Mouse (Mus musculus) heart, embryonic 11.5 days (tissue): ENCODE data around the gene Rnf222. TPM values are rescaled to one million over a fixed set of nuclear protein-coding genes. Genes with fewer than 3 reads are reported as not detected.

Source experiments
- ATAC-seq: fragments of 200-750 bp; cut with Nextera tagmentation; replicated peaks from 2 replicates; pipeline ENCODE4 v1.8.0; 2017; ENCODE audit warnings: moderate library complexity; ENCODE audit not compliant: insufficient number of reproducible peaks, low FRiP score, low TSS enrichment
- H3K27ac ChIP-seq: fragments of 300-500 bp; sonication (generic); 2 replicates; pipeline ENCODE4 v1.5.1; 2014; ENCODE audit warnings: mild to moderate bottlenecking, low read depth, low read length
- H3K27me3 ChIP-seq: fragments of 300-500 bp; sonication (generic); 2 replicates; pipeline ENCODE4 v1.6.1; 2014; ENCODE audit warnings: mild to moderate bottlenecking, low read length, mixed read lengths; ENCODE audit not compliant: control insufficient read depth, insufficient read depth
- H3K36me3 ChIP-seq: fragments of 300-500 bp; sonication (generic); 2 replicates; pipeline ENCODE4 v1.6.1; 2014; ENCODE audit warnings: mild to moderate bottlenecking, low read length, moderate library complexity, mixed read lengths; ENCODE audit not compliant: control insufficient read depth, insufficient read depth
- H3K4me1 ChIP-seq: fragments of 300-500 bp; sonication (generic); 2 replicates; pipeline ENCODE4 v1.6.1; 2014; ENCODE audit warnings: low read length; ENCODE audit not compliant: control insufficient read depth, insufficient read depth
- H3K4me2 ChIP-seq: fragments of 300-500 bp; sonication (generic); 2 replicates; pipeline ENCODE4 v1.6.1; 2014; ENCODE audit warnings: mild to moderate bottlenecking, moderate library complexity
- H3K4me3 ChIP-seq: fragments of 300-500 bp; sonication (generic); 2 replicates; pipeline ENCODE4 v1.5.1; 2014; ENCODE audit warnings: low read depth, low read length
- H3K9ac ChIP-seq: fragments of 300-500 bp; sonication (generic); 2 replicates; pipeline ENCODE4 v1.6.1; 2014; ENCODE audit warnings: mild to moderate bottlenecking, low read depth, low read length, moderate library complexity
- H3K9me3 ChIP-seq: fragments of 300-500 bp; sonication (generic); replicated peaks from 2 replicates; pipeline ENCODE4 v1.6.1; 2016; ENCODE audit warnings: low read length; ENCODE audit not compliant: control insufficient read depth
- WGBS: fragments of 180-500 bp; shearing (Covaris S2); extraction: QIAGEN DNeasy Blood & Tissue Kit; methylation state at CpG from one replicate; pipeline ENCODE4 v1.1.7; 2014; ENCODE audit not compliant: insufficient replicate concordance; 5-methylcytosine and 5-hydroxymethylcytosine counted together
- polyA plus RNA-seq: library from polyadenylated mRNA; unstranded; fragments of >200 nt; fragmentation: Nextera tagmentation; extraction: Ambion mirVana; gene quantifications from 2 replicates; pipeline ENCODE4 v1.2.1, GENCODE M21; 2014

Rnf222 gene
- polyA plus RNA-seq, 1 experiment from 2014 or later = 0.11 TPM

DNA sequence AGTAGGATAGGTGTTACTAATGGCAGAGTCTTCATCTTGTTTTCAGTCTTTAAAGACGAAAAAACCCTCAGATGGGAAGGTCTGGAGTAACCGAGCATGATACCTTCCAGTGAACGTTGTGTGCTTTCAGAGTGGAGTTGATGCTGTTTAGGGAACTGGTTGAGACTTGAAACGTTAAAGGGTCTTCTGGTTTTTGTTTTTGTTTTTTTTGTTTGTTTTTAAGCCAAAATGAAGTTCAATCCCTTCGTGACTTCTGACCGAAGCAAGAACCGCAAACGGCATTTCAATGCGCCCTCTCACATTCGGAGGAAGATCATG is 13.7 kb downstream of the Rnf222 start:
- 2% methylated on average over 10 of the region's 10 CpGs for WGBS
- peaks cover 7% of the 10 kb centered on the region; the same call in 1 of the 2 replicates for H3K4me1 ChIP-seq
- ATAC-seq = no peak

DNA sequence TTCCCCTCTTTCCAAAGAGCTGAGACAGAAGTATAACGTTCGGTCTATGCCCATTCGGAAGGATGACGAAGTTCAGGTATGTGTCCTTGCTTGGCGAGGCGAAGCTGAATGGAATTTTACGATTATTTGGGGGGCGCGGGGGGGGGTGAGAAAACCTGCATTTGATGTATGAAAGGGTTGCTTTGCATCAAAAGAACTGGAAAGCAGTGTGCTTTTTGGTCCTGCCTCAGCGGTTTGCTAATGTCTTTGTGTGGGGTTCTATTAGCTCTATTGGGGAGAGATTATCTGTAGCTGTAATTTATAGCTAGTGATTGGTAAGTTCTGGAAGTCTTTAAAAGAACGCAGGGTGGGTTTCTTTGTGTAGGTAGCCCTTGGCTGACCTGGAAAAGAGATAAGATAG is 14.0 kb downstream of the Rnf222 start:
- 5% methylated on average over 11 of the region's 11 CpGs for WGBS
- H3K4me2 ChIP-seq = peak overlapping the region; percentile 82
- H3K27ac ChIP-seq = no peak overlapping the region
- peak overlapping the region; percentile 93 for H3K4me3 ChIP-seq
- no peaks in the 10 kb centered on the region for H3K9me3 ChIP-seq
- H3K36me3 ChIP-seq = peaks cover 26% of the 10 kb centered on the region
- peaks cover 7% of the 10 kb centered on the region; the same call in 1 of the 2 replicates for H3K4me1 ChIP-seq
- peak overlapping the region; percentile 99 for H3K9ac ChIP-seq
- ATAC-seq = no peak
- 0 out of 2 replicates have a peak, but pooled peaks cover 2% of the 10 kb centered on the region for H3K27me3 ChIP-seq

More for the DNA sequence above, 13.7 kb downstream of the Rnf222 start:
- Histone ChIP-seq H3K9ac (peak overlapping the region; percentile 99), H3K4me2 (peak overlapping the region; percentile 82), H3K36me3 (peaks cover 26% of the 10 kb centered on the region), H3K9me3 (no peaks in the 10 kb centered on the region), H3K4me3 (peak overlapping the region; percentile 93), H3K27me3 (0 out of 2 replicates have a peak, but pooled peaks cover 2% of the 10 kb centered on the region), H3K27ac (peak overlapping the region; percentile 87)

DNA sequence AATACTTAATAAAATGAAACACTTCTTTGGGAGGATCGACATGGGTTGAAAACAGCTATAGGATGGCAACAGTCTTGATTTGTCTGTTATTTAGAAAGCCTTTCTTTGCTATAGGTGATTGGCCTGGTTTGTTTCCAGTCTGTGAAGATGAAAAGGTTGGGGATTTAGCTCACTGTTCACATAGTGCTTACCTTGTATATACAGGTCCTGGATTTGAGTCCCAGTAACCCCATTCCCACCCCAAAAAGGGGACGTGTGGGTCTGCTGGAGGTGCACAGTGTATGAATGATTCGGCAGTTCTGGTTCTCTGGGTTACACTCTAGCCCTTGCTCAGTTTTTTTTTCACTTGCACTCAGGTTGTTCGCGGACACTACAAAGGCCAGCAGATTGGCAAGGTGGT is 14.5 kb downstream of the Rnf222 start:
- Histone ChIP-seq H3K27ac (no peak overlapping the region), H3K4me2 (peak overlapping the region; percentile 82), H3K9me3 (no peaks in the 10 kb centered on the region), H3K4me3 (peak overlapping the region; percentile 93), H3K36me3 (peaks cover 26% of the 10 kb centered on the region), H3K4me1 (peaks cover 7% of the 10 kb centered on the region; the same call in 1 of the 2 replicates), H3K27me3 (0 out of 2 replicates have a peak, but pooled peaks cover 2% of the 10 kb centered on the region), H3K9ac (peak overlapping the region; percentile 99; the same call in 1 of the 2 replicates)
- ATAC-seq = no peak
- 70% methylated on average over 5 of the region's 5 CpGs for WGBS

DNA sequence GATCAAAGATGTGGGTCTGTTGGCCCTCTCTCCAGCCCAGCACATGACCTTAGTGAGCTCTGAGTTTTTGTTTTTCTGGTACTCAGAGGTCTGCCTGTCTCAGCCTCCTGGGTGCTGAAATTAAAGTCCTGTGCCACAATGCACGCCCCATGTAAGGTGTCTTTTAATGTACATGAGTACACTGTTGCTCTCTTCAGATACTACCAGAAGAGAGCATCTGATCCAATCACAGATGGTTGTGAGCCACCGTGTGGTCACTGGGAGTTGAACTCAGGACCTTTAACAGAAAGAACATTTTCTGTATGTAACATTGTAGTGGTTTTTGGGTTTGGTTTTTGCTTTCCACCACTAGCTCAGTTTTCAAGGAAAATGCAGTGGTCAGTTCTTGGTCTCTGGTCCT is 15.4 kb downstream of the Rnf222 start:
- no peak overlapping the region for H3K27ac ChIP-seq
- WGBS = 93% methylated on average over 2 of the region's 2 CpGs
- no peak overlapping the region for H3K4me3 ChIP-seq
- H3K4me2 ChIP-seq = no peak overlapping the region
- no peak for ATAC-seq
- H3K4me1 ChIP-seq = peaks cover 8% of the 10 kb centered on the region; the same call in 1 of the 2 replicates
- 0 out of 2 replicates have a peak, but pooled peaks cover 2% of the 10 kb centered on the region for H3K27me3 ChIP-seq
- H3K9ac ChIP-seq = no peak overlapping the region
- H3K9me3 ChIP-seq = no peaks in the 10 kb centered on the region
- H3K36me3 ChIP-seq = peaks cover 26% of the 10 kb centered on the region

DNA sequence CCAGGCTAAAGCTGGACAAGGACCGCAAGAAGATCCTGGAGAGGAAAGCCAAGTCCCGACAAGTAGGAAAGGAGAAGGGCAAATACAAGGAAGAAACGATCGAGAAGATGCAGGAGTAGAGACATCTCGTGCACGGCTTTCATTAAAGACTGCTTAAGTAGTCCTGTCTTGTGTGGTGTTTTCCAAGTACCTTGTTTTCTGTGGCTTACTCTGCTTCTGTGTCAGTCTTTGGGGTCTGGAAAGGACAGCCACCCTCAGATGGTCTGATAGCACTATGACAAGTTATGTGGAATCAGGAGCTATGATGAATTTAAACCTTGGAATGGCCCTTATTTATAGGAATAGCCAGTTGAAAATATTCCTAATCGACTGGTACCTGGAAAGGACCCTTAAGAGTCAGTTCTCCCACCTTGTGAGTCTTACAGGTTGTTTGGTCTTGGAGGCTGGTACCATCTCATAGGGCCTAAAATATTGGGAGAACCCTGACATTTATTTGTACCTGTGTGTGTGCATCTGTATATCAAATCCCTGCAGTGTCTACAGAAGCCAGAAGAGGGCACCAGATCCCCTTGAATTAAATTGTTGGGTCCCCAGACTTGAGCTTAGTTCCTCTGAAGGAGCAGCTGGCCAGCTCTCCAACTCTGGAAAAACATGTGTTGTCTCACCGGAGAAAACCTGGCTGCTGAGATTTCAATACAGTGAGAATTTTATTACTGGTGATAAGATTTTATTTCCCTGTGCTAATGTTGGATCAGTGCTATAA is 16.2 kb downstream of the Rnf222 start:
- H3K4me2 ChIP-seq = no peak overlapping the region
- ATAC-seq = no peak
- H3K9me3 ChIP-seq = no peaks in the 10 kb centered on the region
- H3K27me3 ChIP-seq = 0 out of 2 replicates have a peak, but pooled peaks cover 2% of the 10 kb centered on the region
- peaks cover 26% of the 10 kb centered on the region for H3K36me3 ChIP-seq
- WGBS = 86% methylated on average over 8 of the region's 8 CpGs
- peaks cover 10% of the 10 kb centered on the region; the same call in 1 of the 2 replicates for H3K4me1 ChIP-seq
- H3K4me3 ChIP-seq = no peak overlapping the region
- no peak overlapping the region for H3K27ac ChIP-seq
- no peak overlapping the region for H3K9ac ChIP-seq

DNA sequence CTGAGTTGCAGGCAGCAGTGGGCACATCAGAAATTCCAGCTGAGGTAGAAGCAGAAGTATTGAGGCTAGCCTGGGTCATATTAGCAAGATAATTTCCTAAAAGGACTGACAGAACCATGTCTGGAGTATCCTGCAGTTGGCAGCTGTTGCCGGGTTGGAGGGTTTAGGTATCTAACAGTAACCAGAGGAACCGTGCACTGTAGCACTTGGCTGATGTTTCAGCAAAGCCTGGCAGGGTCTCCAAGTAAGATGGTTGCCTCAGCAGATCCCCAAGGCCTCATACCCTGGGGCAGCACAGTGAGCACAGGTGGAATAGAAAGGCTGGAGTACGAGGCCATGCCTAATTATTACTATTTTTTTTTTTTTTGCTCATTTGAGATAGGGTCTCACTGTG is 16.8 kb downstream of the Rnf222 start:
- no peak overlapping the region for H3K9ac ChIP-seq
- H3K36me3 ChIP-seq = peaks cover 26% of the 10 kb centered on the region
- H3K4me3 ChIP-seq = no peak overlapping the region
- H3K4me2 ChIP-seq = no peak overlapping the region
- H3K4me1 ChIP-seq = peaks cover 10% of the 10 kb centered on the region; the same call in 1 of the 2 replicates
- no peak for ATAC-seq
- no peaks in the 10 kb centered on the region for H3K9me3 ChIP-seq
- H3K27me3 ChIP-seq = no peaks in the 10 kb centered on the region
- H3K27ac ChIP-seq = no peak overlapping the region
- WGBS = 87% methylated on average over 3 of the region's 3 CpGs

DNA sequence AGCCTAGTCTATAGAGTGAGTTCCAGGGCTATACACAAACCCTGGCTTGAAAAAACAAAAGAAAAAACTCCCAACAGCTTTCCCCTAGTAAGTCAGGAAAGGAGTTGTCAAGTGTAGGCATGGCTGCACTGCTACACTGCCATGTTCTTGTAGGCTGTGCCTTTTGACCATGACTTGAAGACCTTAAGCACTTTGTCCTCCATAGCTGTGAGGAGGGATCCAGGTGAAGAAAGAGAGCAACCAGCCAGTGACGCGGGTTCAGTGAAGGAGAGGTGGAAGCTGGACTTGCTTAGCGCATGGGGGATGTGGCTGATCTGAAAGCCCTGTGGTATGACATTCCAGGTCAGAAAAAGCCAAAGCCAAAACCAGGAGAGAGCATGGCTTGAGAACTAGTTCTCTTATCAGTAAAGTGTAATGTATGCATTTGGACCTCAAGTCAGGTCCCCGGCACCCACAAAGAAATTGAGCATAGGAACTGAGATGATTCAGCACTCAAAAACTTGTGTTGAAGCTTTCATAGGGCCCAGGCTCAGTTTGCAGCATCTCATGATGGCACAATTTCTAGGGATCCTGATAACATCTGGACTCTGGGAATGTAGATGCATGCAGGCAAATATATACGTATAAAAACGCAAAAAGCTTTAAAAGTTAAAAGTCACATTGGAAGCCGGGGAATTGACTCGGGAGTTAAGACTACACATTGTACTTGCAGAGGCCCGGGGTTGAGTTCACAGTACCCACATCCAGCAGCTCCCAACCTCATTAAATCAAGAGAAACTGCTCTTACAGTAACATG is 17.5 kb downstream of the Rnf222 start:
- no peaks in the 10 kb centered on the region for H3K9me3 ChIP-seq
- H3K36me3 ChIP-seq = peaks cover 26% of the 10 kb centered on the region
- H3K27ac ChIP-seq = no peak overlapping the region
- no peak for ATAC-seq
- H3K27me3 ChIP-seq = no peaks in the 10 kb centered on the region
- H3K4me3 ChIP-seq = no peak overlapping the region
- H3K4me1 ChIP-seq = peaks cover 8% of the 10 kb centered on the region; the same call in 1 of the 2 replicates
- H3K9ac ChIP-seq = no peak overlapping the region
- no peak overlapping the region for H3K4me2 ChIP-seq
- WGBS = 89% methylated on average over 9 of the region's 9 CpGs

DNA sequence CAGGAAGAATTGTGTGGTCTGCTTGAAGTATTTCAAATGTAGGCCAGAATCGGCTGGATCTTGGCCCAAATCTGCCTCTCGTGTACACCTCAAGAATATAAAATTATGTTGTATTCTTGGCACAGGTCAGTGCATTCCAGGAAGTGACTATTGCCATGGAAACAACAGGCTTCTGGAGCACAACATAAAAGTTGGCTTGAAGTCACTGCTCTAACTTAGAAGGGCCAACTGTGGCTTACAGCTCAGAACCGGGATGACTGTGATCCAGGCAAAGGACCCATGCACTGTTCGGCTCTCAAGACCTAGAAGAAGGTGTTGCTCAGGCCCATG is 18.1 kb downstream of the Rnf222 start:
- Histone ChIP-seq H3K4me1 (peaks cover 7% of the 10 kb centered on the region; the same call in 1 of the 2 replicates), H3K9ac (no peak overlapping the region), H3K4me2 (no peak overlapping the region), H3K27ac (no peak overlapping the region), H3K4me3 (no peak overlapping the region), H3K9me3 (no peaks in the 10 kb centered on the region), H3K36me3 (peaks cover 26% of the 10 kb centered on the region), H3K27me3 (no peaks in the 10 kb centered on the region)
- ATAC-seq = no peak
- 78% methylated on average over 4 of the region's 4 CpGs for whole genome bisulfite sequencing
